Mouse (Mus musculus) olfactory bulb, adult 2 months (tissue): Measurements from ENCODE around the gene Foxred2. TPM values are rescaled to one million over a fixed set of nuclear protein-coding genes. Genes with fewer than 3 reads are reported as not detected.

Source experiments
- H3K27ac ChIP-seq: fragments of 200-500 bp; 2 replicates; pipeline ENCODE4 v1.5.1; 2012; ENCODE audit warnings: low read depth, low read length; ENCODE audit not compliant: insufficient read depth
- H3K4me1 ChIP-seq: fragments of 200-500 bp; 2 replicates; pipeline ENCODE4 v1.6.1; 2012; ENCODE audit warnings: low read length; ENCODE audit not compliant: control insufficient read depth, insufficient read depth
- H3K4me3 ChIP-seq: fragments of 200-500 bp; 2 replicates; pipeline ENCODE4 v1.5.1; 2012; ENCODE audit warnings: mild to moderate bottlenecking, low read depth, low read length, moderate library complexity; ENCODE audit not compliant: insufficient read depth
- CTCF ChIP-seq: fragments of 200-500 bp; IDR thresholded peaks from 2 replicates; pipeline ENCODE4 v1.5.1; 2012; ENCODE audit warnings: low read depth, mild to moderate bottlenecking, low read length, moderate library complexity; ENCODE audit not compliant: insufficient read depth
- POLR2A ChIP-seq: fragments of 200-500 bp; IDR thresholded peaks from 2 replicates; pipeline ENCODE4 v1.6.1; 2012; ENCODE audit warnings: mild to moderate bottlenecking, low read depth, low read length, moderate library complexity; ENCODE audit not compliant: insufficient read depth
- WGBS: fragments of 180-500 bp; shearing (Covaris S2); methylation state at CpG from one replicate; pipeline ENCODE4 v1.1.7; 2018; 5-methylcytosine and 5-hydroxymethylcytosine counted together
- polyA plus RNA-seq: library from polyadenylated mRNA; stranded (reverse); fragments of >200 nt; gene quantifications from 2 replicates; pipeline ENCODE4 v1.2.4, GENCODE M21; 2012; ENCODE audit warnings: low replicate concordance; ENCODE audit not compliant: missing spikeins, insufficient read depth, insufficient read length

Gene Foxred2
- polyA plus RNA-seq, 1 experiment, result not detected

GRCm38 (mm10) chr15:77904363-77904892 is 52.1 kb downstream of the Foxred2 start:
- WGBS, result 53% methylated on average over 12 of the region's 12 CpGs
- TF ChIP-seq CTCF (no peak), POLR2A (no peak)
- H3K4me1 ChIP-seq, result peaks cover 19% of the 10 kb centered on the region
- H3K4me3 ChIP-seq, result no peak overlapping the region
- no peak overlapping the region for H3K27ac ChIP-seq

- Histone ChIP-seq H3K27ac (peak overlapping the region; percentile 17), H3K4me3 (no peak overlapping the region), H3K4me1 (peaks cover 19% of the 10 kb centered on the region)
- TF ChIP-seq CTCF (no peak), POLR2A (no peak)
- 40% methylated on average over 5 of the region's 5 CpGs for WGBS
Measured at GRCm38 (mm10) chr15:77903176-77903575, 53.3 kb downstream of the Foxred2 start.

GRCm38 (mm10) chr15:77894926-77895325 is 61.6 kb downstream of the Foxred2 start:
- TF ChIP-seq CTCF (no peak), POLR2A (no peak)
- Histone ChIP-seq H3K27ac (no peak overlapping the region), H3K4me3 (no peak overlapping the region), H3K4me1 (peaks cover 4% of the 10 kb centered on the region; the same call in 1 of the 2 replicates)
- 73% methylated on average over 13 of the region's 14 CpGs for WGBS

GRCm38 (mm10) chr15:77893292-77893691 is 63.2 kb downstream of the Foxred2 start:
- 79% methylated on average over 10 of the region's 10 CpGs for WGBS
- Histone ChIP-seq H3K4me1 (peaks cover 12% of the 10 kb centered on the region), H3K4me3 (no peak overlapping the region), H3K27ac (no peak overlapping the region)
- TF ChIP-seq CTCF, result no peak
- no peak for TF ChIP-seq POLR2A

GRCm38 (mm10) chr15:77892420-77892819 is 64.1 kb downstream of the Foxred2 start:
- no peak for TF ChIP-seq CTCF
- TF ChIP-seq POLR2A, result no peak
- H3K27ac ChIP-seq, result no peak overlapping the region
- peaks cover 18% of the 10 kb centered on the region for H3K4me1 ChIP-seq
- H3K4me3 ChIP-seq, result no peak overlapping the region
- WGBS, result 90% methylated on average over 10 of the region's 10 CpGs

- Histone ChIP-seq H3K27ac (no peak overlapping the region), H3K4me3 (no peak overlapping the region), H3K4me1 (peaks cover 21% of the 10 kb centered on the region)
- TF ChIP-seq POLR2A, result no peak
- TF ChIP-seq CTCF, result no peak
- WGBS, result 93% methylated on average over 8 of the region's 8 CpGs
Measured at GRCm38 (mm10) chr15:77891766-77892165, 64.8 kb downstream of the Foxred2 start.

Other genes with a start within 250 kb of the Foxred2 start
- not detected in 2 replicates for gene Apol9b, start 227.7 kb downstream of the Foxred2 start, polyA plus RNA-seq
- not detected in 2 replicates for gene Apol8, start 199.7 kb downstream of the Foxred2 start, polyA plus RNA-seq
- gene Myh9, start 114.5 kb downstream of the Foxred2 start, polyA plus RNA-seq, result 307 and 350 TPM in 2 replicates
- not detected in 2 replicates for gene Txn2, start 27.7 kb downstream of the Foxred2 start, polyA plus RNA-seq
- gene Eif3d, start 14.1 kb upstream of the Foxred2 start, polyA plus RNA-seq, result not detected in 2 replicates
- not detected in 2 replicates for gene Cacng2, start 163.3 kb upstream of the Foxred2 start, polyA plus RNA-seq
- gene Ift27, start 217.4 kb upstream of the Foxred2 start, polyA plus RNA-seq, result not detected in 2 replicates
- not detected in 2 replicates for gene Pvalb, start 249.7 kb upstream of the Foxred2 start, polyA plus RNA-seq